Mouse (Mus musculus) brain, embryonic 14.5 days (tissue): ENCODE data around the gene Ceacam15. TPM values are rescaled to one million over a fixed set of nuclear protein-coding genes. Genes with fewer than 3 reads are reported as not detected.
"Not testable (repeated sequence)": the region's sequence is repeated elsewhere in the genome, so short reads cannot be mapped to it uniquely, and the experiment has no call there.

Experiments used
- DNase-seq: peaks from one replicate; pipeline ENCODE4 v3.0.0-alpha.2; 2011; ENCODE audit warnings: low read depth
- CTCF ChIP-seq: fragments of 200-500 bp; IDR thresholded peaks from 2 replicates; pipeline ENCODE4 v1.5.1; 2012; ENCODE audit warnings: inconsistent platforms, mild to moderate bottlenecking, moderate library complexity, borderline replicate concordance; ENCODE audit not compliant: insufficient read depth, insufficient read length; ENCODE audit errors: extremely low read depth
- POLR2A ChIP-seq: fragments of 200-500 bp; IDR thresholded peaks from 2 replicates; pipeline ENCODE4 v1.6.1; 2012; ENCODE audit warnings: mild to moderate bottlenecking, inconsistent platforms, borderline replicate concordance; ENCODE audit not compliant: poor library complexity, insufficient read depth, insufficient read length, severe bottlenecking; ENCODE audit errors: extremely low read depth
- polyA plus RNA-seq: library from polyadenylated mRNA; depleted of rRNA; stranded (reverse); fragments of >200 nt; gene quantifications from 2 replicates; pipeline ENCODE4 v1.2.3, GENCODE M21; 2012; rRNA removed

Ceacam15 gene
- polyA plus RNA-seq, 1 experiment: not detected

- TF ChIP-seq CTCF: no peak
- TF ChIP-seq POLR2A: no peak
- no peak for DNase-seq
Measured at GRCm38 (mm10) chr7:16673823-16674222, 1.7 kb downstream of the Ceacam15 start.

- DNase-seq: not testable (repeated sequence)
Measured at GRCm38 (mm10) chr7:16668331-16668930, 7.1 kb downstream of the Ceacam15 start.

- no peak for DNase-seq
- TF ChIP-seq POLR2A (no peak), CTCF (no peak)
Measured at GRCm38 (mm10) chr7:16644260-16644659, 31.2 kb downstream of the Ceacam15 start.

GRCm38 (mm10) chr7:16643106-16643505 lies 32.4 kb downstream of the Ceacam15 start:
- DNase-seq: not testable (repeated sequence)

GRCm38 (mm10) chr7:16639028-16639427 lies 36.5 kb downstream of the Ceacam15 start:
- TF ChIP-seq CTCF (no peak), POLR2A (no peak)

GRCm38 (mm10) chr7:16635116-16635515 lies 40.4 kb downstream of the Ceacam15 start:
- TF ChIP-seq POLR2A (no peak), CTCF (no peak)
- no peak for DNase-seq

More at GRCm38 (mm10) chr7:16639028-16639427, 36.5 kb downstream of the Ceacam15 start:
- peak; percentile 78 for DNase-seq

- not testable (repeated sequence) for DNase-seq
Measured at GRCm38 (mm10) chr7:16633913-16634312, 41.6 kb downstream of the Ceacam15 start.

GRCm38 (mm10) chr7:16631932-16632331 lies 43.6 kb downstream of the Ceacam15 start:
- no peak for TF ChIP-seq POLR2A
- no peak for TF ChIP-seq CTCF
- DNase-seq: no peak

- no peak for TF ChIP-seq CTCF
- TF ChIP-seq POLR2A: no peak
Measured at GRCm38 (mm10) chr7:16631025-16631424, 44.5 kb downstream of the Ceacam15 start.

GRCm38 (mm10) chr7:16629598-16630296 lies 45.8 kb downstream of the Ceacam15 start:
- peak; percentile 80 for DNase-seq
- TF ChIP-seq POLR2A (no peak), CTCF (peak; percentile 81)

More at GRCm38 (mm10) chr7:16631025-16631424, 44.5 kb downstream of the Ceacam15 start:
- no peak for DNase-seq

GRCm38 (mm10) chr7:16628096-16628771 lies 47.3 kb downstream of the Ceacam15 start:
- peak; percentile 85 for DNase-seq
- peak; percentile 84; the same call in 1 of the 2 replicates for TF ChIP-seq CTCF
- TF ChIP-seq POLR2A: no peak

GRCm38 (mm10) chr7:16623687-16624086 lies 51.8 kb downstream of the Ceacam15 start:
- no peak for DNase-seq
- TF ChIP-seq POLR2A (no peak), CTCF (no peak)

GRCm38 (mm10) chr7:16623131-16623530 lies 52.4 kb downstream of the Ceacam15 start:
- DNase-seq: no peak
- TF ChIP-seq POLR2A: no peak

Other genes starting within 250 kb of the Ceacam15 start
- 52.5 and 69.0 TPM in 2 replicates for gene Tmem160, start 222.9 kb downstream of the Ceacam15 start, polyA plus RNA-seq
- 4.6 and 5.1 TPM in 2 replicates for gene Npas1, start 198.0 kb downstream of the Ceacam15 start, polyA plus RNA-seq
- gene Arhgap35, start 60.7 kb downstream of the Ceacam15 start, polyA plus RNA-seq: 48.1 and 75.2 TPM in 2 replicates
- gene Ceacam9, start 46.2 kb upstream of the Ceacam15 start, polyA plus RNA-seq: 0.48 TPM in 1 of 2 replicates, not detected in the other
- 455 and 489 TPM in 2 replicates for gene Ap2s1, start 62.7 kb upstream of the Ceacam15 start, polyA plus RNA-seq
- 18.7 and 32.3 TPM in 2 replicates for gene Slc1a5, start 105.6 kb upstream of the Ceacam15 start, polyA plus RNA-seq
- gene Strn4, start 140.2 kb upstream of the Ceacam15 start, polyA plus RNA-seq: 306 and 379 TPM in 2 replicates
- 35.1 and 47.7 TPM in 2 replicates for gene Fkrp, start 141.0 kb upstream of the Ceacam15 start, polyA plus RNA-seq
- gene Prkd2, start 167.2 kb upstream of the Ceacam15 start, polyA plus RNA-seq: 13.9 and 14.0 TPM in 2 replicates
- 41.7 and 43.6 TPM in 2 replicates for gene Dact3, start 199.6 kb upstream of the Ceacam15 start, polyA plus RNA-seq
- 11.5 and 15.5 TPM in 2 replicates for gene Gng8, start 216.1 kb upstream of the Ceacam15 start, polyA plus RNA-seq
- gene Ptgir, start 230.8 kb upstream of the Ceacam15 start, polyA plus RNA-seq: 0.47 and 0.75 TPM in 2 replicates
- gene Calm3, start 248.4 kb upstream of the Ceacam15 start, polyA plus RNA-seq: 580 and 837 TPM in 2 replicates